Mouse (Mus musculus) thymus, adult 2 months (tissue): ENCODE data around the gene Psmc5.

Experiments used
- CTCF ChIP-seq: fragments of 200-500 bp; IDR thresholded peaks from 2 replicates; pipeline ENCODE4 v1.5.1; 2012; ENCODE audit warnings: mild to moderate bottlenecking, control low read depth, low read length, moderate library complexity, borderline replicate concordance; ENCODE audit not compliant: control insufficient read depth, poor library complexity, insufficient read depth; ENCODE audit errors: extremely low read depth
- POLR2A ChIP-seq: fragments of 200-500 bp; IDR thresholded peaks from 2 replicates; pipeline ENCODE4 v1.6.1; 2012; ENCODE audit warnings: mild to moderate bottlenecking, low read length, control low read depth, moderate library complexity; ENCODE audit not compliant: control insufficient read depth, poor library complexity, insufficient read depth; ENCODE audit errors: extremely low read depth

GRCm38 (mm10) chr11:106267311-106267852, 11.4 kb downstream of the Psmc5 start:
- TF ChIP-seq POLR2A: no peak
- no peak for TF ChIP-seq CTCF
